Mouse (Mus musculus): ENCODE measurements around the gene Spef1.

DNA sequence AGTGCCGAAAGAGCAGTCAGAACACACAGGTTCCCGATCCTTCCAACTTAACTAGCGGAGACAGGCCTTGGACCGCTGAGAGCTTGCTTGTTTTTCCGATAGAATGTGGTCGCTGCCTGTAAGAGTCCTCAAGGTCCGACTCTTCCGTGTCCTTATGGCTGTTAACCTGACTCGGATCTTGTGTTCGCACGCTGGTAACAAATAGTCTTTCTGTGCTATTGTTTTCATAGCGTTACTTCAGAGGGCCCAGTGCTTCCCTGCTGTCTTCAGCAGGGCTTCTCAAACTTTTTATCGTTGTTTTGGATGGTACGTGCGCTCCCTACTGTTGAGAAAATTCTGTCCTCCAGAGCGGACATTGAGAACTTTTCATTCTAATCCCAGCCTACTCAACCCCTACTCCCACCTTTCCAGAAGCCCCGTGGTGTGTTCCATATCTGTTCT lies 26.4 kb downstream of the Spef1 start:
- TF ChIP-seq GATA1 (IDR thresholded peaks at IDR 0.05; ENCODE audit: borderline replicate concordance, low read length), result no peak
- TF ChIP-seq FLI1 (IDR thresholded peaks at IDR 0.05; ENCODE audit: low read length), result no peak
